Mouse (Mus musculus): ENCODE data around the gene Nat14. TPM values are rescaled to one million over a fixed set of nuclear protein-coding genes. Genes with fewer than 3 reads are reported as not detected.

Gene Nat14
- polyA plus RNA-seq, 1 experiment from 2014 or later, result 3.1 TPM

GRCm38 (mm10) chr7:4915669-4916416 is 6.0 kb upstream of the Nat14 start:
- H3K36me3 ChIP-seq (ENCODE audit: control insufficient read depth, insufficient read depth, low read length), result peaks cover 34% of the 10 kb centered on the region
- peak overlapping the region; percentile 92 for H3K27ac ChIP-seq (ENCODE audit: low read depth)
- 14% methylated on average over 14 of the region's 14 CpGs for WGBS
- no peaks in the 10 kb centered on the region for H3K27me3 ChIP-seq (replicated peaks; ENCODE audit: control insufficient read depth, insufficient read depth, low read length)
- H3K9me3 ChIP-seq (ENCODE audit: control insufficient read depth, low read length), result no peaks in the 10 kb centered on the region
- peak overlapping the region; percentile 74 for H3K4me2 ChIP-seq (ENCODE audit: low read length)
- ATAC-seq (replicated peaks; ENCODE audit: low FRiP score, low TSS enrichment, low read depth) (peak; percentile 57), DNase-seq (ENCODE audit: low spot score) (peak; percentile 70)
- H3K9ac ChIP-seq (ENCODE audit: low read length), result peak overlapping the region; percentile 80
- peaks cover 14% of the 10 kb centered on the region for H3K4me1 ChIP-seq (replicated peaks; ENCODE audit: control insufficient read depth, insufficient read depth, low read length)
- peak overlapping the region; percentile 60 for H3K4me3 ChIP-seq (ENCODE audit: low read depth, low read length)

DNA sequence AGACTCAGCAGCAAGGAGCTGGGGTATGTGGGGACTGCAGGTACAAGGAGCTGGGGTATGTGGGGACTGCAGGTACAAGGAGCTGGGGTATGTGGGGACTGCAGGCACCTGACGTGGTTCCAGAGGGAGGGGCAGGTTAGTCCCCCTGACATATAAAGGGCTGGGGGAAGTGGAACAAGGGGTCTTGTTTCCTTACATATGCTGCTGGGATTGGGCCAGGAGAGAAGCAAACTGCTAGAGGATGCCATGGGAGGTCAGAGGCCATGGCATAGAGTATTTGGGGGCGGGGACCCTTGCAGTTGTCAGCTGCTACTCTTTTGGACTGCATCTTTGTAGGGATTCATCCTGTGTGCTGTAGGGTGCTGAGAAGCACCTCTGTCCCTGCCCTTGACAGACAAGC is 4.3 kb upstream of the Nat14 start:
- H3K36me3 ChIP-seq (ENCODE audit: control insufficient read depth, insufficient read depth, low read length), result peaks cover 37% of the 10 kb centered on the region
- DNase-seq (ENCODE audit: low spot score), result no peak
- peaks cover 19% of the 10 kb centered on the region for H3K4me1 ChIP-seq (replicated peaks; ENCODE audit: control insufficient read depth, insufficient read depth, low read length)
- H3K4me2 ChIP-seq (ENCODE audit: low read length), result no peak overlapping the region
- no peak overlapping the region for H3K9ac ChIP-seq (ENCODE audit: low read length)
- H3K27me3 ChIP-seq (replicated peaks; ENCODE audit: control insufficient read depth, insufficient read depth, low read length), result no peaks in the 10 kb centered on the region
- no peak for ATAC-seq (replicated peaks; ENCODE audit: low FRiP score, low TSS enrichment, low read depth)
- H3K4me3 ChIP-seq (ENCODE audit: low read depth, low read length), result no peak overlapping the region
- WGBS, result 88% methylated on average over 2 of the region's 2 CpGs
- no peak overlapping the region for H3K27ac ChIP-seq (ENCODE audit: low read depth)
- H3K9me3 ChIP-seq (ENCODE audit: control insufficient read depth, low read length), result no peaks in the 10 kb centered on the region

DNA sequence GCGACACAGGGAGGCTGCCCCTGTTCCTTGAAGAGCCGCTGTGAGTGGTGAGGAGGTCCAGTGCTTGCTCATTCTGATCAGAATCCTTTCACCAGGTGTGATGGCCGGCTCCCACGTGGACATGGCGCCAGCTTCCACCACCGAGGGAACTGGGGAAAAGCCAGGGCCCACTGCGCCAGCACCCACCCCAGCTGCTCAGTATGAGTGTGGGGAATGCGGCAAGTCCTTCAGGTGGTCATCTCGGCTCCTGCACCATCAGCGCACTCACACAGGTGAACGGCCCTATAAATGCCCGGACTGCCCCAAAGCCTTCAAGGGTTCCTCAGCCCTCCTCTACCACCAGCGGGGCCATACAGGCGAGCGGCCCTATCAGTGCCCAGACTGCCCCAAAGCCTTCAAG is 3.1 kb upstream of the Nat14 start:
- no peaks in the 10 kb centered on the region for H3K9me3 ChIP-seq (ENCODE audit: control insufficient read depth, low read length)
- no peak overlapping the region for H3K27ac ChIP-seq (ENCODE audit: low read depth)
- no peak overlapping the region for H3K4me3 ChIP-seq (ENCODE audit: low read depth, low read length)
- DNase-seq (ENCODE audit: low spot score), result no peak
- H3K36me3 ChIP-seq (ENCODE audit: control insufficient read depth, insufficient read depth, low read length), result peaks cover 37% of the 10 kb centered on the region
- no peak for ATAC-seq (replicated peaks; ENCODE audit: low FRiP score, low TSS enrichment, low read depth)
- no peak overlapping the region for H3K4me2 ChIP-seq (ENCODE audit: low read length)
- no peak overlapping the region for H3K9ac ChIP-seq (ENCODE audit: low read length)
- no peaks in the 10 kb centered on the region for H3K27me3 ChIP-seq (replicated peaks; ENCODE audit: control insufficient read depth, insufficient read depth, low read length)
- H3K4me1 ChIP-seq (replicated peaks; ENCODE audit: control insufficient read depth, insufficient read depth, low read length), result peaks cover 31% of the 10 kb centered on the region
- 92% methylated on average over 15 of the region's 15 CpGs for WGBS

DNA sequence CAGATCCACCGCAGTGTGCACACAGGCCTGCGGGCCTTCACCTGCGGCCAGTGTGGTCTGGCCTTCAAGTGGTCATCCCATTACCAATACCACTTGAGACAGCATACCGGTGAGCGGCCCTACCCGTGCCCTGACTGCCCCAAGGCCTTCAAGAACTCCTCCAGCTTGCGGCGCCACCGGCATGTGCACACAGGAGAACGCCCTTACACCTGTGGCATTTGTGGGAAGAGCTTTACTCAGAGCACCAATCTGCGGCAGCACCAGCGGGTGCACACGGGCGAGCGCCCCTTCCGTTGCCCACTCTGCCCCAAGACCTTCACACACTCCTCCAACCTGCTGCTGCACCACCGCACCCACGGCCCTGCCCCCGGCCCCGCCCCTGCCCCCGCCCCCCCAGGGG is 2.7 kb upstream of the Nat14 start:
- Histone ChIP-seq H3K9me3 (ENCODE audit: control insufficient read depth, low read length) (no peaks in the 10 kb centered on the region), H3K4me1 (replicated peaks; ENCODE audit: control insufficient read depth, insufficient read depth, low read length) (peaks cover 35% of the 10 kb centered on the region), H3K4me2 (ENCODE audit: low read length) (no peak overlapping the region), H3K27ac (ENCODE audit: low read depth) (no peak overlapping the region), H3K27me3 (replicated peaks; ENCODE audit: control insufficient read depth, insufficient read depth, low read length) (no peaks in the 10 kb centered on the region), H3K4me3 (ENCODE audit: low read depth, low read length) (no peak overlapping the region), H3K9ac (ENCODE audit: low read length) (no peak overlapping the region), H3K36me3 (ENCODE audit: control insufficient read depth, insufficient read depth, low read length) (peaks cover 37% of the 10 kb centered on the region)
- WGBS, result 84% methylated on average over 21 of the region's 21 CpGs
- no peak for ATAC-seq (replicated peaks; ENCODE audit: low FRiP score, low TSS enrichment, low read depth)
- no peak for DNase-seq (ENCODE audit: low spot score)

GRCm38 (mm10) chr7:4919971-4920370 is 1.9 kb upstream of the Nat14 start:
- Histone ChIP-seq H3K4me3 (ENCODE audit: low read depth, low read length) (no peak overlapping the region), H3K27ac (ENCODE audit: low read depth) (no peak overlapping the region), H3K4me1 (replicated peaks; ENCODE audit: control insufficient read depth, insufficient read depth, low read length) (peaks cover 39% of the 10 kb centered on the region), H3K9me3 (ENCODE audit: control insufficient read depth, low read length) (no peaks in the 10 kb centered on the region), H3K27me3 (replicated peaks; ENCODE audit: control insufficient read depth, insufficient read depth, low read length) (no peaks in the 10 kb centered on the region), H3K9ac (ENCODE audit: low read length) (no peak overlapping the region), H3K4me2 (ENCODE audit: low read length) (no peak overlapping the region), H3K36me3 (ENCODE audit: control insufficient read depth, insufficient read depth, low read length) (peaks cover 37% of the 10 kb centered on the region)
- whole genome bisulfite sequencing, result 88% methylated on average over 21 of the region's 21 CpGs
- DNase-seq (ENCODE audit: low spot score) (no peak), ATAC-seq (replicated peaks; ENCODE audit: low FRiP score, low TSS enrichment, low read depth) (no peak)

GRCm38 (mm10) chr7:4920496-4920895 is 1.3 kb upstream of the Nat14 start:
- peak overlapping the region; percentile 51; the same call in 1 of the 2 replicates for H3K27ac ChIP-seq (ENCODE audit: low read depth)
- H3K9ac ChIP-seq (ENCODE audit: low read length), result no peak overlapping the region
- ATAC-seq (replicated peaks; ENCODE audit: low FRiP score, low TSS enrichment, low read depth) (no peak), DNase-seq (ENCODE audit: low spot score) (no peak)
- no peaks in the 10 kb centered on the region for H3K27me3 ChIP-seq (replicated peaks; ENCODE audit: control insufficient read depth, insufficient read depth, low read length)
- WGBS, result 89% methylated on average over 19 of the region's 19 CpGs
- H3K4me2 ChIP-seq (ENCODE audit: low read length), result no peak overlapping the region
- peaks cover 44% of the 10 kb centered on the region for H3K4me1 ChIP-seq (replicated peaks; ENCODE audit: control insufficient read depth, insufficient read depth, low read length)
- H3K36me3 ChIP-seq (ENCODE audit: control insufficient read depth, insufficient read depth, low read length), result peaks cover 37% of the 10 kb centered on the region
- no peaks in the 10 kb centered on the region for H3K9me3 ChIP-seq (ENCODE audit: control insufficient read depth, low read length)
- H3K4me3 ChIP-seq (ENCODE audit: low read depth, low read length), result no peak overlapping the region

GRCm38 (mm10) chr7:4920976-4921823 is 628 bp upstream of the Nat14 start:
- H3K9ac ChIP-seq (ENCODE audit: low read length), result no peak overlapping the region
- H3K27ac ChIP-seq (ENCODE audit: low read depth), result peak overlapping the region; percentile 51; the same call in 1 of the 2 replicates
- no peaks in the 10 kb centered on the region for H3K9me3 ChIP-seq (ENCODE audit: control insufficient read depth, low read length)
- no peak for ATAC-seq (replicated peaks; ENCODE audit: low FRiP score, low TSS enrichment, low read depth)
- no peaks in the 10 kb centered on the region for H3K27me3 ChIP-seq (replicated peaks; ENCODE audit: control insufficient read depth, insufficient read depth, low read length)
- no peak for DNase-seq (ENCODE audit: low spot score)
- no peak overlapping the region for H3K4me3 ChIP-seq (ENCODE audit: low read depth, low read length)
- 55% methylated on average over 23 of the region's 23 CpGs for WGBS
- peaks cover 47% of the 10 kb centered on the region for H3K4me1 ChIP-seq (replicated peaks; ENCODE audit: control insufficient read depth, insufficient read depth, low read length)
- H3K4me2 ChIP-seq (ENCODE audit: low read length), result no peak overlapping the region
- peaks cover 37% of the 10 kb centered on the region for H3K36me3 ChIP-seq (ENCODE audit: control insufficient read depth, insufficient read depth, low read length)

- 1% methylated on average over 14 of the region's 14 CpGs for WGBS
- peaks cover 50% of the 10 kb centered on the region for H3K4me1 ChIP-seq (replicated peaks; ENCODE audit: control insufficient read depth, insufficient read depth, low read length)
- peak overlapping the region; percentile 72 for H3K4me2 ChIP-seq (ENCODE audit: low read length)
- no peaks in the 10 kb centered on the region for H3K27me3 ChIP-seq (replicated peaks; ENCODE audit: control insufficient read depth, insufficient read depth, low read length)
- ATAC-seq (replicated peaks; ENCODE audit: low FRiP score, low TSS enrichment, low read depth) (peak; percentile 65), DNase-seq (ENCODE audit: low spot score) (peak; percentile 87)
- no peak overlapping the region for H3K9ac ChIP-seq (ENCODE audit: low read length)
- peak overlapping the region; percentile 66 for H3K27ac ChIP-seq (ENCODE audit: low read depth)
- no peaks in the 10 kb centered on the region for H3K9me3 ChIP-seq (ENCODE audit: control insufficient read depth, low read length)
- peak overlapping the region; percentile 19 for H3K4me3 ChIP-seq (ENCODE audit: low read depth, low read length)
- peaks cover 34% of the 10 kb centered on the region for H3K36me3 ChIP-seq (ENCODE audit: control insufficient read depth, insufficient read depth, low read length)
Observed at GRCm38 (mm10) chr7:4922508-4922907, 680 bp downstream of the Nat14 start.

All from intestine, embryonic 14.5 days (tissue).